Mouse (Mus musculus) testis, adult 2 months (tissue): Measurements from ENCODE around the gene Smim6. TPM values are rescaled to one million over a fixed set of nuclear protein-coding genes. Genes with fewer than 3 reads are reported as not detected.

Experiments
- H3K27ac ChIP-seq: fragments of 200-500 bp; 2 replicates; pipeline ENCODE4 v1.5.1; 2012; ENCODE audit warnings: low read depth, low read length; ENCODE audit not compliant: control insufficient read depth, insufficient read depth
- H3K27me3 ChIP-seq: fragments of 200-500 bp; 2 replicates; pipeline ENCODE4 v1.6.1; 2012; ENCODE audit warnings: mild to moderate bottlenecking, low read length, moderate library complexity; ENCODE audit not compliant: control insufficient read depth, insufficient read depth
- H3K36me3 ChIP-seq: fragments of 200-500 bp; 2 replicates; pipeline ENCODE4 v1.6.1; 2012; ENCODE audit warnings: mild to moderate bottlenecking, low read length; ENCODE audit not compliant: control insufficient read depth, insufficient read depth
- H3K4me1 ChIP-seq: fragments of 200-500 bp; 2 replicates; pipeline ENCODE4 v1.6.1; 2012; ENCODE audit warnings: low read length; ENCODE audit not compliant: control insufficient read depth, insufficient read depth
- H3K4me3 ChIP-seq: fragments of 200-500 bp; 2 replicates; pipeline ENCODE4 v1.5.1; 2012; ENCODE audit warnings: low read depth, mild to moderate bottlenecking, low read length, moderate library complexity, mixed read lengths; ENCODE audit not compliant: control insufficient read depth
- CTCF ChIP-seq: fragments of 200-500 bp; IDR thresholded peaks from 2 replicates; pipeline ENCODE4 v1.5.1; 2012; ENCODE audit warnings: low read depth, mild to moderate bottlenecking, inconsistent platforms, low read length, moderate library complexity; ENCODE audit not compliant: control insufficient read depth, insufficient read depth, insufficient replicate concordance
- POLR2A ChIP-seq: fragments of 200-500 bp; IDR thresholded peaks from 2 replicates; pipeline ENCODE4 v1.6.1; 2012; ENCODE audit warnings: low read depth, mild to moderate bottlenecking, inconsistent platforms, low read length, moderate library complexity; ENCODE audit not compliant: control insufficient read depth
- polyA plus RNA-seq: library from polyadenylated mRNA; depleted of rRNA; stranded (reverse); fragments of >200 nt; gene quantifications from 2 replicates; pipeline ENCODE4 v1.2.3, GENCODE M21; 2012

Smim6 gene
- polyA plus RNA-seq, 1 experiment = 20.7 TPM

DNA sequence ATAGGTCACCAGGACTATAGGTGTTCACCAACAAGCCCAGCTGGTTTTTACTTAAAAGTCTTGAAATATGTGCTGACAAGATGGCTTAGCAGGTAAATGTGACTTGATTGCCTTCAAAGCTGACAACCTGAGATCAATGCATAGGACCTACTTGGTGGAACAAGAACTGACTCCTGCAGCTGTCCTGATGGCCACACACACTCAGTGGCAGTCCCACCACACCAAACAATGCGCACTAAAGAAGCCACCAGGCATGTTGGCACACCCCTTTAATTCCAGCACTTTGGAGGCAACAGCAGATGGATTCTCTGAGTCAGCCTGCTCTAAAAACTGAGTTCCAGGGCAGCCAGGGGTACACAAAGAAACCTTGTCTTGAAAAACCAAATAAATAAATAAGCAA, 10.2 kb downstream of the Smim6 start:
- H3K4me1 ChIP-seq = no peaks in the 10 kb centered on the region
- H3K27ac ChIP-seq = no peak overlapping the region
- TF ChIP-seq POLR2A (no peak), CTCF (no peak)
- no peaks in the 10 kb centered on the region for H3K27me3 ChIP-seq
- no peak overlapping the region for H3K4me3 ChIP-seq
- peaks cover 2% of the 10 kb centered on the region; the same call in 1 of the 2 replicates for H3K36me3 ChIP-seq

DNA sequence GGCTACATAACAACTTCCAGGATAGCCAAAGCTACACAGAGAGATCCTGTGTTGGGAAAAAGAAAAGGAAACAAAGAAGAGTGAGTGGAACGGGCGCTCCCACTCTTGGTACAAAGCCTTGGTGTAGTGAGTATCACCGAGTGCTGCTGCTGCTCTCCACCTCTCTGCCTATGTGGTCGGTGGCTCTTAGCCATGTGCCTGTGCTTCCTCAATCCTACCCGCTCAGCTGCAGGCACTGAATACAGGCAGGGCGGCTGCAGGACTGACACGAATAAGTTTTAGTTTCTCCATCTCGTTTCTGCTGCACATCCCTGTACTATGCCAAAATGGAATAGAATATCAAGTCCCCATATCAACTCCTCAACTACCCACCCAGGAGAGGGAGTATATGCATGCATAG, 17.2 kb downstream of the Smim6 start:
- TF ChIP-seq CTCF (no peak), POLR2A (no peak)
- Histone ChIP-seq H3K4me3 (no peak overlapping the region), H3K4me1 (peaks cover 4% of the 10 kb centered on the region; the same call in 1 of the 2 replicates), H3K36me3 (peaks cover 2% of the 10 kb centered on the region; the same call in 1 of the 2 replicates), H3K27ac (no peak overlapping the region), H3K27me3 (no peaks in the 10 kb centered on the region)

DNA sequence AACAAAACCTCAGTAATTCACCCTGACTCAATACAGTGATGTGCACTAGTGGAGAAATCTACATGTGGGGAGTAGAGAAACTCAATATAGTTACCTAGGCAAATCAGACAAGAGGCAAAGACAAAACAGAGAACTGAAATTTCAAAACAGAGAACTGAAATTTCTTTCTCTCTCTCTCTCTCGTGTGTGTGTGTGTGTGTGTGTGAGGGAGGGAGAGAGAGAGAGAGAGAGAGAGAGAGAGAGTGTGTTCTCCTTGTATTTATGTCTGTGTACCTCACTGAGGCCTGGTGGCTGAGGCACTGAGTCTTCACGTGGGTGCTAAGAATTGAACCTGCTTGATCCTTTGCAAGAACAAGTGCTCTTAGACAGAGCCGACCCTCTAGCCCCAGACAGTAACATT, 18.0 kb downstream of the Smim6 start:
- no peaks in the 10 kb centered on the region for H3K27me3 ChIP-seq
- TF ChIP-seq POLR2A = no peak
- TF ChIP-seq CTCF = no peak

DNA sequence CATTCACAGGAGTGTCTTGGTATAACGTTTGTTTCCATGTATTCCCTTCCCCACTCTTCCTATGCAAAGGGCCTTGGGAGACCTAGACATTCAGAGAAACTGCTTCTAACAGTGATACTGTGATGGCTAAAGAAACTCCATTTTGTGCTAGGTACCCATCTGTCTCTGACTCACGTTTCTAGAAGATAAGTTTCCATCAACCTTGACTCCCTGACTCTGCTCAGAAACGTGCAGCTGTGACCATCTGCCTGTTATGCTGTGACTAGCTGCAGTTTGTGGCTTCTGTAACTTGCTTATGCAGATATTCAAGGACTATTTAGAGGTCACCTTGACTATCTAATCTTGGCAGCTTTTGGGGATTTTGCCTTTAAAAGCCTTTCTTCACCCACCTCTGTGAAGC, 19.4 kb downstream of the Smim6 start:
- H3K27me3 ChIP-seq = no peaks in the 10 kb centered on the region
- TF ChIP-seq POLR2A (no peak), CTCF (no peak)
- no peak overlapping the region for H3K27ac ChIP-seq
- peak overlapping the region; percentile 48; the same call in 1 of the 2 replicates for H3K4me3 ChIP-seq
- H3K36me3 ChIP-seq = peaks cover 2% of the 10 kb centered on the region; the same call in 1 of the 2 replicates
- H3K4me1 ChIP-seq = peaks cover 6% of the 10 kb centered on the region

More for the DNA sequence above, 18.0 kb downstream of the Smim6 start:
- Histone ChIP-seq H3K4me3 (no peak overlapping the region), H3K36me3 (peaks cover 2% of the 10 kb centered on the region; the same call in 1 of the 2 replicates), H3K4me1 (peaks cover 4% of the 10 kb centered on the region; the same call in 1 of the 2 replicates), H3K27ac (no peak overlapping the region)

DNA sequence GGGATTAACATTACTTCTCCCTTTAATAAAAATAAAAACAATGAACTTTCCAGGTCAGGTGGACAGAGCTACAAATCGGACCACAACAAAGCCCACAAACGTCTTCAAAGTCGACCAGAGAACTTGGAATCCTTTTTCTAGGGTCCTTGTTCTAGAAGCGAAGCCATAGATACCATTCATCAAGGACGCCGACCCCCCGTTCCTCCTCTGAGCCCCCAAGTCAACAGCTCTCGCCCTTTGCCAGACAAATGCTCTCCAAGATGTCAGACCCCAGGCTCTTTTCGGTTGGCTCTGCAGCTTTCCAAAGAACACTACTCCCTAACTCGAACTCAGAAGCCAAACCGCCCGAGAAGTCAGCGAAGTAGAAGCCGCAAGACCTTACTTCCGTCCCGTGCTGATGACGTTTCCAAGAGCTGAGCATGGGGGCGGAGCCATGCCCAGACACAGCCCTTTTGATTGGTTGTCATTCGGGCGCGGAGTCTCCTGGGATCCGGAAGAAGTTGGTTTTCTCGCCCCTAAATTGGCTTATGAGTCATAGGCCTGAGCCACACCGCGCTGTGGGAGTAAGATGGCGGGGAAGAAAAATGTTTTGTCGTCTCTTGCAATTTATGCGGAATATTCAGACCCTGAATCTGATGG, 21.4 kb downstream of the Smim6 start, which contains the start of the genes Sap30bp and Recql5:
Sap30bp (plus strand) TSS at position 175 of the 639 bp plus-strand sequence.
Recql5 (minus strand) TSS at position 370 of the 639 bp plus-strand sequence.
- Histone ChIP-seq H3K27ac (peak within 1 kb of the TSS; percentile 82), H3K27me3 (no peaks in the 10 kb centered on the region), H3K4me3 (peak within 1 kb of the TSS; percentile 87), H3K4me1 (peaks cover 6% of the 10 kb centered on the region), H3K36me3 (peaks cover 3% of the 10 kb centered on the region)
- TF ChIP-seq CTCF = no peak
- TF ChIP-seq POLR2A = peak; percentile 56; the same call in 1 of the 2 replicates

DNA sequence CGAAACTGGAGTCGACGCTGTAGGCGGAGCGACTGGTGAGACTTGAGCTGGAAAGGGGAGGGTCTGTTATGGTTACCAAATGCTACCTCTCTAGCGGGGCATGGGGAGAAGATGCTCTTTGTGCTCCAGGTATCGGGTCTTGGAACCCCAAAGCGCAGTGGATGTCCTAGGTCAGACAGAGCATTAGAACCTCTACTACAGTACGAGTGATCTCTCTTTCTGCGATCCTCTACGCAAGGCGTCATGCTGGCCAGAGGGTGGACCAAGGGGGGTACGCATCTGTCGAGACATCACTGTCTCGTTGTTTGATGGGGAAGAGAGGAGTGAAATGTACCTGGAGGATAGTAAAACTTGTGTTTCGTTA, 21.9 kb downstream of the Smim6 start:
- Histone ChIP-seq H3K4me3 (peak overlapping the region; percentile 87), H3K36me3 (peaks cover 2% of the 10 kb centered on the region; the same call in 1 of the 2 replicates), H3K27me3 (no peaks in the 10 kb centered on the region), H3K4me1 (peaks cover 6% of the 10 kb centered on the region), H3K27ac (peak overlapping the region; percentile 56)
- no peak for TF ChIP-seq POLR2A
- TF ChIP-seq CTCF = no peak

DNA sequence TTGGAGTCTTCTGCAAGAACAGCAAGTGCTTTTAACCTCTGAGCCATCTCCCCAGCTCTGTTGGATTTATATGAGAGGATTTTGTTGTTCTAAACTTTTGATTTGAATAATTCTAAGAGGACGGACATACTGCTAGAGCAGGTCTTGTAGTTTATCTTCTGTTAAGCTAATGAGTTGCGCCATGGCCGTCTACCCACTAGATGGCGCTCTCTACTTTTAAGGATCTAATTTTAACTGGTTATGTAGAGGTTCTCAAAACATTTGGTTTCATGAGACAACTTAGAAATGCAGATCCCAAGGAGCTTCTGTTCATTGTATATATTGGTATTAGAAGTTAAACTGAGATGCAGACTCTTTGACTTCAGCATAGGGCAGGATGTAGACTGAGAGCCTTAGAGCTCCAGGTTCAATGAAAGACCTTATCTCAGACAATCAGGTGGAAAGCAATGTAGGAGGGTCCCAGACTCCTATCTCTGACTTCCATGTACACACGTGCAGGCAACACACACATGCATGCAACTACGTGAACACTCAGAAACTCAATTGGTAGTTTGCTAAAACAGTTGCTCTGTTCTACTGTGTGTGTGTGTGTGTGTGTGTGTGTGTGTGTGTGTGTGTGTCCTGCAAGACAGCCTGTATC, 28.0 kb downstream of the Smim6 start:
- Histone ChIP-seq H3K36me3 (peaks cover 2% of the 10 kb centered on the region; the same call in 1 of the 2 replicates), H3K4me1 (peaks cover 2% of the 10 kb centered on the region; the same call in 1 of the 2 replicates), H3K27me3 (no peaks in the 10 kb centered on the region), H3K4me3 (no peak overlapping the region), H3K27ac (no peak overlapping the region)
- no peak for TF ChIP-seq POLR2A
- no peak for TF ChIP-seq CTCF
